Mouse (Mus musculus): ENCODE measurements around the gene Smyd3. TPM values are rescaled to one million over a fixed set of nuclear protein-coding genes. Genes with fewer than 3 reads are reported as not detected.

The Smyd3 gene
- polyA plus RNA-seq, 1 experiment from 2014 or later = 24.0 TPM

GRCm38 (mm10) chr1:179041231-179041904 lies 476.5 kb downstream of the Smyd3 start:
- Histone ChIP-seq H3K4me1 (ENCODE audit: control insufficient read depth, insufficient read depth, low read length) (peaks cover 18% of the 10 kb centered on the region; the same call in 1 of the 2 replicates), H3K27ac (ENCODE audit: low read length) (no peak overlapping the region; the same call in 1 of the 2 replicates), H3K9ac (replicated peaks; ENCODE audit: low read depth, low read length) (no peak overlapping the region), H3K36me3 (ENCODE audit: control insufficient read depth, insufficient read depth, low read length) (no peaks in the 10 kb centered on the region), H3K27me3 (ENCODE audit: control insufficient read depth, insufficient read depth, low read length) (no peaks in the 10 kb centered on the region), H3K9me3 (ENCODE audit: control insufficient read depth, low read depth, low read length) (no peaks in the 10 kb centered on the region), H3K4me2 (replicated peaks; ENCODE audit: low read depth, low read length) (no peak overlapping the region), H3K4me3 (ENCODE audit: low read depth, low read length) (no peak overlapping the region)
- WGBS = 82% methylated on average over 14 of the region's 14 CpGs
- no peak for ATAC-seq (ENCODE audit: insufficient number of reproducible peaks, insufficient read depth, low FRiP score, low read depth)

- no peaks in the 10 kb centered on the region for H3K36me3 ChIP-seq (ENCODE audit: control insufficient read depth, insufficient read depth, low read length)
- no peak overlapping the region for H3K4me2 ChIP-seq (replicated peaks; ENCODE audit: low read depth, low read length)
- no peak overlapping the region for H3K27ac ChIP-seq (ENCODE audit: low read length)
- H3K4me3 ChIP-seq (ENCODE audit: low read depth, low read length) = no peak overlapping the region
- no peaks in the 10 kb centered on the region for H3K9me3 ChIP-seq (ENCODE audit: control insufficient read depth, low read depth, low read length)
- H3K27me3 ChIP-seq (ENCODE audit: control insufficient read depth, insufficient read depth, low read length) = no peaks in the 10 kb centered on the region
- no peak overlapping the region for H3K9ac ChIP-seq (replicated peaks; ENCODE audit: low read depth, low read length)
- 97% methylated on average over 4 of the region's 4 CpGs for WGBS
- peaks cover 17% of the 10 kb centered on the region; the same call in 1 of the 2 replicates for H3K4me1 ChIP-seq (ENCODE audit: control insufficient read depth, insufficient read depth, low read length)
- ATAC-seq (ENCODE audit: insufficient number of reproducible peaks, insufficient read depth, low FRiP score, low read depth) = no peak
These were observed 479.0 kb downstream of the Smyd3 start for GRCm38 (mm10) chr1:179038801-179039200.

GRCm38 (mm10) chr1:179032947-179033346 lies 484.9 kb downstream of the Smyd3 start:
- 98% methylated on average over 2 of the region's 2 CpGs for WGBS
- no peaks in the 10 kb centered on the region for H3K4me1 ChIP-seq (ENCODE audit: control insufficient read depth, insufficient read depth, low read length)
- no peak overlapping the region for H3K4me3 ChIP-seq (ENCODE audit: low read depth, low read length)
- no peaks in the 10 kb centered on the region for H3K27me3 ChIP-seq (ENCODE audit: control insufficient read depth, insufficient read depth, low read length)
- no peak for ATAC-seq (ENCODE audit: insufficient number of reproducible peaks, insufficient read depth, low FRiP score, low read depth)
- H3K9ac ChIP-seq (replicated peaks; ENCODE audit: low read depth, low read length) = no peak overlapping the region
- H3K9me3 ChIP-seq (ENCODE audit: control insufficient read depth, low read depth, low read length) = no peaks in the 10 kb centered on the region
- H3K4me2 ChIP-seq (replicated peaks; ENCODE audit: low read depth, low read length) = no peak overlapping the region
- H3K27ac ChIP-seq (ENCODE audit: low read length) = no peak overlapping the region
- no peaks in the 10 kb centered on the region for H3K36me3 ChIP-seq (ENCODE audit: control insufficient read depth, insufficient read depth, low read length)

- H3K36me3 ChIP-seq (ENCODE audit: control insufficient read depth, insufficient read depth, low read length) = no peaks in the 10 kb centered on the region
- no peak for ATAC-seq (ENCODE audit: insufficient number of reproducible peaks, insufficient read depth, low FRiP score, low read depth)
- no peaks in the 10 kb centered on the region for H3K27me3 ChIP-seq (ENCODE audit: control insufficient read depth, insufficient read depth, low read length)
- WGBS = 95% methylated on average over 5 of the region's 5 CpGs
- H3K4me2 ChIP-seq (replicated peaks; ENCODE audit: low read depth, low read length) = no peak overlapping the region
- no peak overlapping the region for H3K4me3 ChIP-seq (ENCODE audit: low read depth, low read length)
- H3K9me3 ChIP-seq (ENCODE audit: control insufficient read depth, low read depth, low read length) = no peaks in the 10 kb centered on the region
- H3K9ac ChIP-seq (replicated peaks; ENCODE audit: low read depth, low read length) = no peak overlapping the region
- no peak overlapping the region for H3K27ac ChIP-seq (ENCODE audit: low read length)
- no peaks in the 10 kb centered on the region for H3K4me1 ChIP-seq (ENCODE audit: control insufficient read depth, insufficient read depth, low read length)
These were observed 486.3 kb downstream of the Smyd3 start for GRCm38 (mm10) chr1:179031581-179031980.

GRCm38 (mm10) chr1:179026614-179027013 lies 491.2 kb downstream of the Smyd3 start:
- H3K9me3 ChIP-seq (ENCODE audit: control insufficient read depth, low read depth, low read length) = no peaks in the 10 kb centered on the region
- WGBS = 93% methylated on average over 4 of the region's 4 CpGs
- H3K4me1 ChIP-seq (ENCODE audit: control insufficient read depth, insufficient read depth, low read length) = no peaks in the 10 kb centered on the region
- no peak overlapping the region for H3K4me3 ChIP-seq (ENCODE audit: low read depth, low read length)
- no peaks in the 10 kb centered on the region for H3K36me3 ChIP-seq (ENCODE audit: control insufficient read depth, insufficient read depth, low read length)
- no peak for ATAC-seq (ENCODE audit: insufficient number of reproducible peaks, insufficient read depth, low FRiP score, low read depth)
- no peak overlapping the region for H3K27ac ChIP-seq (ENCODE audit: low read length)
- no peaks in the 10 kb centered on the region for H3K27me3 ChIP-seq (ENCODE audit: control insufficient read depth, insufficient read depth, low read length)
- H3K9ac ChIP-seq (replicated peaks; ENCODE audit: low read depth, low read length) = no peak overlapping the region
- H3K4me2 ChIP-seq (replicated peaks; ENCODE audit: low read depth, low read length) = no peak overlapping the region

- H3K4me3 ChIP-seq (ENCODE audit: low read depth, low read length) = no peak overlapping the region
- WGBS = 78% methylated on average over 4 of the region's 4 CpGs
- no peak overlapping the region for H3K4me2 ChIP-seq (replicated peaks; ENCODE audit: low read depth, low read length)
- no peak for ATAC-seq (ENCODE audit: insufficient number of reproducible peaks, insufficient read depth, low FRiP score, low read depth)
- H3K27me3 ChIP-seq (ENCODE audit: control insufficient read depth, insufficient read depth, low read length) = no peaks in the 10 kb centered on the region
- no peaks in the 10 kb centered on the region for H3K4me1 ChIP-seq (ENCODE audit: control insufficient read depth, insufficient read depth, low read length)
- no peaks in the 10 kb centered on the region for H3K36me3 ChIP-seq (ENCODE audit: control insufficient read depth, insufficient read depth, low read length)
- H3K9ac ChIP-seq (replicated peaks; ENCODE audit: low read depth, low read length) = no peak overlapping the region
- H3K27ac ChIP-seq (ENCODE audit: low read length) = no peak overlapping the region
- H3K9me3 ChIP-seq (ENCODE audit: control insufficient read depth, low read depth, low read length) = no peaks in the 10 kb centered on the region
These were observed 492.7 kb downstream of the Smyd3 start for GRCm38 (mm10) chr1:179025169-179025568.

- Histone ChIP-seq H3K9me3 (ENCODE audit: control insufficient read depth, low read depth, low read length) (no peaks in the 10 kb centered on the region), H3K4me2 (replicated peaks; ENCODE audit: low read depth, low read length) (no peak overlapping the region), H3K36me3 (ENCODE audit: control insufficient read depth, insufficient read depth, low read length) (no peaks in the 10 kb centered on the region), H3K4me1 (ENCODE audit: control insufficient read depth, insufficient read depth, low read length) (no peaks in the 10 kb centered on the region), H3K27ac (ENCODE audit: low read length) (no peak overlapping the region), H3K9ac (replicated peaks; ENCODE audit: low read depth, low read length) (no peak overlapping the region), H3K27me3 (ENCODE audit: control insufficient read depth, insufficient read depth, low read length) (no peaks in the 10 kb centered on the region), H3K4me3 (ENCODE audit: low read depth, low read length) (no peak overlapping the region)
- no peak for ATAC-seq (ENCODE audit: insufficient number of reproducible peaks, insufficient read depth, low FRiP score, low read depth)
- WGBS = 84% methylated on average over 7 of the region's 7 CpGs
These were observed 494.4 kb downstream of the Smyd3 start for GRCm38 (mm10) chr1:179023486-179023885.

GRCm38 (mm10) chr1:179017428-179017827 lies 500.4 kb downstream of the Smyd3 start:
- no peak overlapping the region for H3K27ac ChIP-seq (ENCODE audit: low read length)
- H3K36me3 ChIP-seq (ENCODE audit: control insufficient read depth, insufficient read depth, low read length) = no peaks in the 10 kb centered on the region
- H3K4me1 ChIP-seq (ENCODE audit: control insufficient read depth, insufficient read depth, low read length) = no peaks in the 10 kb centered on the region
- H3K4me3 ChIP-seq (ENCODE audit: low read depth, low read length) = no peak overlapping the region
- H3K4me2 ChIP-seq (replicated peaks; ENCODE audit: low read depth, low read length) = no peak overlapping the region
- no peak for ATAC-seq (ENCODE audit: insufficient number of reproducible peaks, insufficient read depth, low FRiP score, low read depth)
- WGBS = 89% methylated on average over 10 of the region's 10 CpGs
- no peak overlapping the region for H3K9ac ChIP-seq (replicated peaks; ENCODE audit: low read depth, low read length)
- H3K27me3 ChIP-seq (ENCODE audit: control insufficient read depth, insufficient read depth, low read length) = no peaks in the 10 kb centered on the region
- H3K9me3 ChIP-seq (ENCODE audit: control insufficient read depth, low read depth, low read length) = no peaks in the 10 kb centered on the region

- no peaks in the 10 kb centered on the region for H3K36me3 ChIP-seq (ENCODE audit: control insufficient read depth, insufficient read depth, low read length)
- H3K4me3 ChIP-seq (ENCODE audit: low read depth, low read length) = no peak overlapping the region
- no peak overlapping the region for H3K27ac ChIP-seq (ENCODE audit: low read length)
- no peak for ATAC-seq (ENCODE audit: insufficient number of reproducible peaks, insufficient read depth, low FRiP score, low read depth)
- H3K4me1 ChIP-seq (ENCODE audit: control insufficient read depth, insufficient read depth, low read length) = no peaks in the 10 kb centered on the region
- H3K4me2 ChIP-seq (replicated peaks; ENCODE audit: low read depth, low read length) = no peak overlapping the region
- no peaks in the 10 kb centered on the region for H3K9me3 ChIP-seq (ENCODE audit: control insufficient read depth, low read depth, low read length)
- H3K9ac ChIP-seq (replicated peaks; ENCODE audit: low read depth, low read length) = no peak overlapping the region
- H3K27me3 ChIP-seq (ENCODE audit: control insufficient read depth, insufficient read depth, low read length) = no peaks in the 10 kb centered on the region
These were observed 504.8 kb downstream of the Smyd3 start for GRCm38 (mm10) chr1:179013021-179013420.

Data from stomach, embryonic 14.5 days (tissue).